8 mouse cellular contexts compared by ENCODE assay signal in the genomic region with DNA sequence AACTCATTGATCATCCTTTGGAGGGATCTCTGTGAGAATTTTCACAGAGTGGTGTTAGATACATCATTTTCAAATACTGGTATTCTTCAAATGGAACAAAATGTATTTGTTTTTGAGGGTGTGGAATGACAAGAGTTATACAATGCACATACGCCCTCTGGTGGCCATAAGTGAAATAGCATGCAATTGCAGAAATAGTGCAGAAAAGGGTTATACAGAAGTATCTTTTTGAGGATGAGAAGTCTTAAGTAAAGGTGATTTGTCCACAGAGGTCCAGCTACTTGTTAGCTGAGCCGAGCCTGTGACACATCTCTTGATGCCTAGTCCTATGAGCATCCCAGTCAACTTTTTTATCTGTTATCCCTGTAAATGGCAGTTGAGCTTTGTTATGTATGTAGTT.
DNase-seq lines count a peak whose midpoint lies in the region; ATAC-seq and TF ChIP-seq lines count a peak whose summit lies in the region.
"Had no signal": no experiment of that assay in that cellular context is flagged by ENCODE, and none has a peak within 500 bp of the region (broad histone marks: within the 10 kb centered on the region; RNA-seq: fewer than 3 reads in every experiment).

No protein-coding gene starts in this region.

- 13% methylated on average over 2 of the region's 2 CpGs for WGBS in intestine, postnatal 0 days
- 13% methylated on average over 2 of the region's 2 CpGs for WGBS in intestine, embryonic 16.5 days

- no peak overlapping the region for H3K9ac ChIP-seq in intestine, postnatal 0 days (ENCODE audit: low read depth, low read length)
- no peak overlapping the region for H3K9ac ChIP-seq in intestine, embryonic 16.5 days (ENCODE audit: low read depth, low read length)
- H3K9ac ChIP-seq: liver, embryonic 15.5 days had no signal

- H3K9me3 ChIP-seq in intestine, postnatal 0 days (ENCODE audit: control insufficient read depth), result no peaks in the 10 kb centered on the region
- H3K9me3 ChIP-seq in intestine, embryonic 16.5 days (ENCODE audit: control insufficient read depth, low read length), result no peaks in the 10 kb centered on the region
- H3K9me3 ChIP-seq: liver, embryonic 15.5 days had no signal

- no peaks in the 10 kb centered on the region for H3K27me3 ChIP-seq in intestine, postnatal 0 days (replicated peaks; ENCODE audit: control insufficient read depth, insufficient read depth, low read length)
- H3K27me3 ChIP-seq in intestine, embryonic 16.5 days (replicated peaks; ENCODE audit: control insufficient read depth, insufficient read depth, low read length), result no peaks in the 10 kb centered on the region
- H3K27me3 ChIP-seq: liver, embryonic 15.5 days had no signal

- no peak for ATAC-seq in intestine, postnatal 0 days
- ATAC-seq in intestine, embryonic 16.5 days, result no peak

- H3K4me2 ChIP-seq in intestine, postnatal 0 days (replicated peaks; ENCODE audit: low read depth), result no peak overlapping the region
- no peak overlapping the region for H3K4me2 ChIP-seq in intestine, embryonic 16.5 days (ENCODE audit: low read depth, low read length)
- H3K4me2 ChIP-seq: liver, embryonic 15.5 days had no signal

- no peak overlapping the region for H3K27ac ChIP-seq in intestine, postnatal 0 days (ENCODE audit: low read depth, low read length)
- no peak overlapping the region for H3K27ac ChIP-seq in intestine, embryonic 16.5 days (ENCODE audit: low read length)
- H3K27ac ChIP-seq: liver, embryonic 15.5 days had no signal

- TF ChIP-seq CTCF in intestine, postnatal 0 days (IDR thresholded peaks at IDR 0.05; ENCODE audit: low read depth), result peak; percentile 76

- H3K36me3 ChIP-seq in intestine, postnatal 0 days (ENCODE audit: control insufficient read depth, insufficient read depth), result no peaks in the 10 kb centered on the region
- no peaks in the 10 kb centered on the region for H3K36me3 ChIP-seq in intestine, embryonic 16.5 days (ENCODE audit: control insufficient read depth, insufficient read depth, low read length)
- H3K36me3 ChIP-seq: liver, embryonic 15.5 days had no signal

- no peak overlapping the region for H3K4me3 ChIP-seq in intestine, postnatal 0 days (ENCODE audit: low read depth, low read length)
- no peak overlapping the region for H3K4me3 ChIP-seq in intestine, embryonic 16.5 days (ENCODE audit: low read length)
- H3K4me3 ChIP-seq: liver, embryonic 15.5 days had no signal

- DNase-seq in 3134 (ENCODE audit: extremely low read depth, insufficient read length, low spot score) (peak; percentile 2), 416B (ENCODE audit: low read depth) (peak; percentile 52)
- DNase-seq in cerebellum, adult 9-10 months, result peak; percentile 39
- peak; percentile 27 for DNase-seq in layer of hippocampus, adult 9-10 months (ENCODE audit: low spot score)
- DNase-seq in spleen, postnatal 4 days (ENCODE audit: low spot score in 2 of 2), result no peak

- H3K4me1 ChIP-seq in intestine, postnatal 0 days (replicated peaks; ENCODE audit: control insufficient read depth, insufficient read depth, low read length), result no peaks in the 10 kb centered on the region
- H3K4me1 ChIP-seq in intestine, embryonic 16.5 days (ENCODE audit: control insufficient read depth, insufficient read depth, low read length), result no peaks in the 10 kb centered on the region
- H3K4me1 ChIP-seq: liver, embryonic 15.5 days had no signal

Comparison
In these comparisons a context has a peak if more than half of its experiments do, and no peak if none do; other contexts are left out.
1. DNase-seq: peak in 3134 (single experiment), 416B (single experiment), cerebellum, adult 9-10 months (single experiment) and layer of hippocampus, adult 9-10 months (single experiment); none in spleen, postnatal 4 days (0 of 2).